Mouse (Mus musculus) ES-Bruce4 (cell line): ENCODE measurements at regions not wholly inside any gene's neighbourhood (a gene's known extent, or its start where the extent isn't known, plus 50 kb on each side); places are given as distances from the start of the nearest gene placed in this dataset.

ENCODE experiments used
- EP300 ChIP-seq: IDR thresholded peaks from 2 replicates; pipeline ENCODE4 v1.6.1; 2011; ENCODE audit warnings: low read depth, low read length; ENCODE audit not compliant: insufficient read depth
- POLR2A ChIP-seq: IDR thresholded peaks from one replicate; pipeline ENCODE4 v1.8.1; 2011; ENCODE audit warnings: low read length; ENCODE audit not compliant: insufficient read depth

GRCm38 (mm10) chr1:163159911-163160310 is 74.4 kb upstream of the Mroh9 start:
- TF ChIP-seq POLR2A (no peak), EP300 (no peak)
